In the genomic region with DNA sequence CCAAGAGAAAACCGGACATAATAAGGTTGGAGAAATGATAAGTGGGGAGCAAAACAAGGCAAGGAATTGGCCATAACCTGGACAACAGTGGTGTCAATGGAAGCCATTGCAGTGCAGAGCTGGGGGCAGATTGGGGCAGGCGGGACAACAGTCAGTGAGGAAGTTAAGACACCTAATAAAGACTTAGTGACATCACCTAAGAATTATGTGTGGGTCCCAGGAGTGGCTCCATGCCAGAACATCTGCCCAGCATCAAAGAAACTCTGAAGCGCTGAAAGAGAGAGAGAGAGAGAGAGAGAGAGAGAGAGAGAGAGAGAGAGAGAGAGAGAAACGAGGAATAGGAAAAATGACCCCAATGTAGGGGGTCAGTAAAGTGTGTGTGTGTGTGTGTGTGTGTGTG, we compare ENCODE assay signal across 23 mouse cellular contexts. TPM values are rescaled to one million over a fixed set of nuclear protein-coding genes. Genes with fewer than 3 reads are reported as not detected.
DNase-seq lines count a peak whose midpoint lies in the region; ATAC-seq and TF ChIP-seq lines count a peak whose summit lies in the region.
"Had no signal": no experiment of that assay in that cellular context is flagged by ENCODE, and none has a peak within 500 bp of the region (broad histone marks: within the 10 kb centered on the region; RNA-seq: fewer than 3 reads in every experiment).

No protein-coding gene starts in this region.

- H3K27me3 ChIP-seq in heart, embryonic 16.5 days (ENCODE audit: control insufficient read depth, insufficient read depth, low read length): no peaks in the 10 kb centered on the region
- H3K27me3 ChIP-seq in lung, embryonic 14.5 days (ENCODE audit: insufficient read depth, low read length): no peaks in the 10 kb centered on the region
- H3K27me3 ChIP-seq: embryonic facial prominence, embryonic 12.5 days; forebrain, embryonic 15.5 days; Patski had no signal

- no peak for TF ChIP-seq CTCF in lung, embryonic 14.5 days (IDR thresholded peaks at IDR 0.05; ENCODE audit: low read depth)

- WGBS in heart, embryonic 16.5 days: 42% methylated on average over 3 of the region's 4 CpGs
- 46% methylated on average over 4 of the region's 4 CpGs for WGBS in lung, embryonic 14.5 days

- no peak overlapping the region for H3K9ac ChIP-seq in heart, embryonic 16.5 days (ENCODE audit: low read length)
- no peak overlapping the region for H3K9ac ChIP-seq in lung, embryonic 14.5 days
- H3K9ac ChIP-seq: embryonic facial prominence, embryonic 12.5 days; forebrain, embryonic 13.5 days; forebrain, embryonic 15.5 days had no signal

- peak; percentile 55 for DNase-seq in heart, adult 11 months
- no peak for DNase-seq in heart, postnatal 4 days
- DNase-seq in heart, postnatal 14 days: no peak
- DNase-seq in lung, embryonic 14.5 days: peak; percentile 53
- no peak for DNase-seq in lung, postnatal 36 days
- DNase-seq: adrenal gland, adult 8-10 months; adrenal gland, postnatal 14 days; adrenal gland, postnatal 36 days; B cell, adult 2 months; cerebellum, adult 11-12 months; cerebellum, adult 2 months; cerebellum, adult 9-10 months; cerebellum, postnatal 10 days; cerebellum, postnatal 25 days had no signal

- no peak overlapping the region for H3K4me3 ChIP-seq in heart, embryonic 16.5 days (ENCODE audit: low read length)
- no peak overlapping the region for H3K4me3 ChIP-seq in lung, embryonic 14.5 days (ENCODE audit: low read depth, low read length)
- H3K4me3 ChIP-seq: embryonic facial prominence, embryonic 10.5 days; embryonic facial prominence, embryonic 12.5 days; forebrain, embryonic 13.5 days; forebrain, embryonic 15.5 days had no signal

- no peak overlapping the region for H3K4me2 ChIP-seq in heart, embryonic 16.5 days (ENCODE audit: low read depth, low read length)
- no peak overlapping the region for H3K4me2 ChIP-seq in lung, embryonic 14.5 days
- H3K4me2 ChIP-seq: embryonic facial prominence, embryonic 12.5 days; forebrain, embryonic 13.5 days; forebrain, embryonic 15.5 days had no signal

- H3K36me3 ChIP-seq in heart, embryonic 16.5 days (ENCODE audit: control insufficient read depth, insufficient read depth): no peaks in the 10 kb centered on the region
- no peaks in the 10 kb centered on the region for H3K36me3 ChIP-seq in lung, embryonic 14.5 days (ENCODE audit: insufficient read depth)
- H3K36me3 ChIP-seq: embryonic facial prominence, embryonic 10.5 days; embryonic facial prominence, embryonic 12.5 days; forebrain, embryonic 15.5 days; G1E had no signal

- no peak overlapping the region for H3K27ac ChIP-seq in heart, embryonic 16.5 days (ENCODE audit: low read length)
- H3K27ac ChIP-seq in lung, embryonic 14.5 days (ENCODE audit: low read depth): no peak overlapping the region
- H3K27ac ChIP-seq: embryonic facial prominence, embryonic 10.5 days; embryonic facial prominence, embryonic 12.5 days; forebrain, embryonic 13.5 days; forebrain, embryonic 15.5 days had no signal

- intact Hi-C loops in heart, postnatal 14 days (cut with DNase I): no loop called here

- H3K9me3 ChIP-seq in heart, embryonic 16.5 days (replicated peaks; ENCODE audit: control insufficient read depth, low read length): no peaks in the 10 kb centered on the region
- no peaks in the 10 kb centered on the region for H3K9me3 ChIP-seq in lung, embryonic 14.5 days (ENCODE audit: low read depth, low read length)
- H3K9me3 ChIP-seq: embryonic facial prominence, embryonic 10.5 days; embryonic facial prominence, embryonic 12.5 days; forebrain, embryonic 13.5 days; forebrain, embryonic 15.5 days had no signal

- H3K4me1 ChIP-seq in heart, embryonic 16.5 days (ENCODE audit: control insufficient read depth, insufficient read depth, low read length): peaks cover 14% of the 10 kb centered on the region; the same call in 1 of the 2 replicates
- H3K4me1 ChIP-seq in lung, embryonic 14.5 days (ENCODE audit: insufficient read depth): no peaks in the 10 kb centered on the region
- H3K4me1 ChIP-seq: embryonic facial prominence, embryonic 10.5 days; embryonic facial prominence, embryonic 12.5 days; forebrain, embryonic 13.5 days; forebrain, embryonic 15.5 days had no signal

- ATAC-seq in heart, embryonic 16.5 days (replicated peaks; ENCODE audit: extremely low read depth, insufficient read depth, low FRiP score): peak; percentile 45; the same call in 1 of the 2 replicates
- ATAC-seq in lung, embryonic 14.5 days (ENCODE audit: insufficient read depth): peak; percentile 35; the same call in 1 of the 2 replicates
- ATAC-seq: activated CD4-positive, CD25-positive, alpha-beta regulatory T cell, adult 4 months; CD4-positive, CD25-positive, alpha-beta regulatory T cell, adult 4 months; forebrain, embryonic 13.5 days; forebrain, embryonic 15.5 days; Patski had no signal

RNA-seq across cellular contexts. Expression of gene Rin2, which starts 6.9 kb away (rescaled TPM):
- 10 to 100 TPM; 17.3 to 20.6 TPM for total RNA-seq in heart, postnatal 4 days (2021)
- polyA plus RNA-seq in heart, embryonic 16.5 days (2015; fragmentation: Nextera tagmentation; extraction: Ambion mirVana): 18.7 and 21.4 TPM in 2 replicates
- total RNA-seq in heart, postnatal 14 days (2021): 10 to 100 TPM; 18.3 to 22.6 TPM
- 26.7 and 27.1 TPM in 2 replicates for polyA plus RNA-seq in lung, embryonic 14.5 days (2014; fragmentation: Nextera tagmentation; extraction: Ambion mirVana)
- polyA plus RNA-seq: G1E had no signal

Comparison
In these comparisons a context has a peak if more than half of its experiments do, and no peak if none do; other contexts are left out.
1. DNase-seq: peak in heart, adult 11 months (single experiment) and lung, embryonic 14.5 days (single experiment); none in heart, postnatal 4 days (single experiment), heart, postnatal 14 days (0 of 2) and lung, postnatal 36 days (single experiment).